In the genomic region with DNA sequence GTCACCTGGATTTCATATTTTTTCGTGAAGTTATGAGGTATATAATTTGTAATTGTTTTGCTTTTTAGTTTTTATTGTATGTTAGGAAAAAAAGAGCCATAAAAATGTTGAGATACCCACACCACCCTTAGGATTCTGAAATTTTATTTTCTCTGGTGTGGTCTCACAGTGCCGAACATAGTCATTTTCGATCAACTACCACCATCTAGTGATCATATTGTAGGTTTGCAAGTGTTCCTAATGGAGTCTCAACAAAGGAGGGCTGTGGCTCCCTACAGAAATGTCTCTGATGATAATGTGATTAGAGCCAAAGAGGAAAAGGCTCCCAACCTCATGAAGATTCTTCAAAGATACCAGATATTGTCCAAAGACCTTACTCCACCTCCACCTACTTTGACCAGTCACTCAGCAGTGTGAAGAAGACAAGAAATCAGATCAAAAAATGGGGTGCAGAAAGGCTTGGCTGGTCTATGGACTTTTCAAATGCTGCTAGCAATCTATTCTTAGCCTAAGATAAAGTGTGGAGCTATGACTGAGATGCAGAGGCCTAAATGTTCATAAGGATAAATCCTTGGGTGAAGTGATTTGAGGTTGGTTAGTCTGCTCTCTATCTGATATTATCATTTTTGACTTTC, we compare ENCODE assay signal across 9 mouse cellular contexts.
A peak's percentile ranks its signal among the peaks of the same experiment; 100 is the strongest.
DNase-seq lines count a peak whose midpoint lies in the region; ATAC-seq and TF ChIP-seq lines count a peak whose summit lies in the region.
"Had no signal": no experiment of that assay in that cellular context is flagged by ENCODE, and none has a peak within 500 bp of the region (broad histone marks: within the 10 kb centered on the region; RNA-seq: fewer than 3 reads in every experiment).

No protein-coding gene starts in this region.

- H3K4me2 ChIP-seq in forebrain, postnatal 0 days (ENCODE audit: low read depth): no peak overlapping the region
- H3K4me2 ChIP-seq in midbrain, embryonic 13.5 days (replicated peaks): no peak overlapping the region
- H3K4me2 ChIP-seq: liver, embryonic 15.5 days had no signal

- ATAC-seq in forebrain, postnatal 0 days: peak; percentile 97
- ATAC-seq in midbrain, embryonic 13.5 days: peak; percentile 90

- no peaks in the 10 kb centered on the region for H3K9me3 ChIP-seq in forebrain, postnatal 0 days (ENCODE audit: low read length)
- no peaks in the 10 kb centered on the region for H3K9me3 ChIP-seq in midbrain, embryonic 13.5 days
- H3K9me3 ChIP-seq: liver, embryonic 15.5 days had no signal

- H3K9ac ChIP-seq in forebrain, postnatal 0 days: 0 out of 2 replicates have a peak overlapping the region, but pooled peaks have one; percentile 43
- H3K9ac ChIP-seq in midbrain, embryonic 13.5 days (replicated peaks): no peak overlapping the region
- H3K9ac ChIP-seq: liver, embryonic 15.5 days had no signal

- peak; percentile 81 for TF ChIP-seq CTCF in forebrain, postnatal 0 days (IDR thresholded peaks at IDR 0.05; ENCODE audit: low read depth)

- H3K27me3 ChIP-seq in forebrain, postnatal 0 days (ENCODE audit: insufficient read depth, low read length): no peaks in the 10 kb centered on the region
- H3K27me3 ChIP-seq in midbrain, embryonic 13.5 days: no peaks in the 10 kb centered on the region
- H3K27me3 ChIP-seq: liver, embryonic 15.5 days had no signal

- peaks cover 16% of the 10 kb centered on the region for H3K36me3 ChIP-seq in forebrain, postnatal 0 days (ENCODE audit: insufficient read depth)
- H3K36me3 ChIP-seq in midbrain, embryonic 13.5 days: peaks cover 28% of the 10 kb centered on the region
- H3K36me3 ChIP-seq: liver, embryonic 15.5 days had no signal

- no peak overlapping the region for H3K4me3 ChIP-seq in forebrain, postnatal 0 days (ENCODE audit: low read depth, low read length)
- no peak overlapping the region for H3K4me3 ChIP-seq in midbrain, embryonic 13.5 days (replicated peaks)
- H3K4me3 ChIP-seq: liver, embryonic 15.5 days had no signal

- H3K27ac ChIP-seq in forebrain, postnatal 0 days (ENCODE audit: low read depth, low read length): peak overlapping the region; percentile 24; the same call in 1 of the 2 replicates
- H3K27ac ChIP-seq in midbrain, embryonic 13.5 days: no peak overlapping the region
- H3K27ac ChIP-seq: liver, embryonic 15.5 days had no signal

- H3K4me1 ChIP-seq in forebrain, postnatal 0 days (ENCODE audit: insufficient read depth): no peaks in the 10 kb centered on the region
- H3K4me1 ChIP-seq in midbrain, embryonic 13.5 days (replicated peaks): 0 out of 2 replicates have a peak, but pooled peaks cover 4% of the 10 kb centered on the region
- H3K4me1 ChIP-seq: liver, embryonic 15.5 days had no signal

- WGBS in forebrain, postnatal 0 days: 48% methylated on average over 3 of the region's 3 CpGs
- 45% methylated on average over 3 of the region's 3 CpGs for WGBS in midbrain, embryonic 13.5 days

- DNase-seq in kidney, adult 9 months: peak; percentile 32
- DNase-seq in kidney, postnatal 4 days: no peak
- peak; percentile 59 for DNase-seq in NIH3T3 (ENCODE audit: low read depth)
- DNase-seq in forebrain, postnatal 0 days: peak; percentile 80
- no peak for DNase-seq in left cerebral cortex, adult 9 months (ENCODE audit: low spot score in 2 of 2)
- no peak for DNase-seq in ovary, postnatal 10 days (ENCODE audit: low spot score)
- DNase-seq in adrenal gland, adult 18-20 months (ENCODE audit: low spot score in 2 of 2): no peak

Comparison
In these comparisons a context has a peak if more than half of its experiments do, and no peak if none do; other contexts are left out.
1. DNase-seq: peak in kidney, adult 9 months (single experiment), NIH3T3 (single experiment) and forebrain, postnatal 0 days (single experiment); none in kidney, postnatal 4 days (0 of 2), left cerebral cortex, adult 9 months (0 of 2), ovary, postnatal 10 days (single experiment) and adrenal gland, adult 18-20 months (0 of 2).